Mouse (Mus musculus) stomach, embryonic 14.5 days (tissue): Measurements from ENCODE around the gene Serpinb6b. TPM values are rescaled to one million over a fixed set of nuclear protein-coding genes. Genes with fewer than 3 reads are reported as not detected.

Source experiments
- ATAC-seq: fragments of 200-750 bp; cut with Nextera tagmentation; 2 replicates; pipeline ENCODE4 v1.8.0; 2017; ENCODE audit warnings: low read depth, moderate TSS enrichment; ENCODE audit not compliant: insufficient number of reproducible peaks, insufficient read depth, low FRiP score
- H3K27ac ChIP-seq: fragments of 300-500 bp; sonication (generic); 2 replicates; pipeline ENCODE4 v1.5.1; 2014; ENCODE audit warnings: mild to moderate bottlenecking, low read length, moderate library complexity, mixed read lengths
- H3K27me3 ChIP-seq: fragments of 300-500 bp; sonication (generic); 2 replicates; pipeline ENCODE4 v1.6.1; 2014; ENCODE audit warnings: low read length, control low read depth, mixed read lengths; ENCODE audit not compliant: control insufficient read depth, insufficient read depth
- H3K36me3 ChIP-seq: fragments of 300-500 bp; sonication (generic); 2 replicates; pipeline ENCODE4 v1.6.1; 2014; ENCODE audit warnings: mild to moderate bottlenecking, control low read depth, low read length, moderate library complexity, mixed read lengths; ENCODE audit not compliant: control insufficient read depth, insufficient read depth
- H3K4me1 ChIP-seq: fragments of 300-500 bp; sonication (generic); 2 replicates; pipeline ENCODE4 v1.6.1; 2014; ENCODE audit warnings: low read length, control low read depth, mixed read lengths; ENCODE audit not compliant: control insufficient read depth, insufficient read depth
- H3K4me2 ChIP-seq: fragments of 300-500 bp; sonication (generic); replicated peaks from 2 replicates; pipeline ENCODE4 v1.6.1; 2014; ENCODE audit warnings: low read depth, low read length, control low read depth
- H3K4me3 ChIP-seq: fragments of 300-500 bp; sonication (generic); 2 replicates; pipeline ENCODE4 v1.5.1; 2014; ENCODE audit warnings: low read depth, low read length, control low read depth
- H3K9ac ChIP-seq: fragments of 300-500 bp; sonication (generic); replicated peaks from 2 replicates; pipeline ENCODE4 v1.6.1; 2014; ENCODE audit warnings: low read depth, mild to moderate bottlenecking, control low read depth, low read length, moderate library complexity, mixed read lengths
- H3K9me3 ChIP-seq: fragments of 300-500 bp; sonication (generic); 2 replicates; pipeline ENCODE4 v1.6.1; 2016; ENCODE audit warnings: low read depth, low read length, control low read depth; ENCODE audit not compliant: control insufficient read depth
- whole genome bisulfite sequencing: fragments of 180-500 bp; shearing (Covaris S2); extraction: QIAGEN DNeasy Blood & Tissue Kit; methylation state at CpG from one replicate; pipeline ENCODE4 v1.1.7; 2014; 5-methylcytosine and 5-hydroxymethylcytosine counted together
- polyA plus RNA-seq: library from polyadenylated mRNA; unstranded; fragments of >200 nt; fragmentation: Nextera tagmentation; extraction: Ambion mirVana; gene quantifications from 2 replicates; pipeline ENCODE4 v1.2.1, GENCODE M21; 2014

Serpinb6b gene
- polyA plus RNA-seq, 1 experiment from 2014 or later: 2.8 TPM

DNA sequence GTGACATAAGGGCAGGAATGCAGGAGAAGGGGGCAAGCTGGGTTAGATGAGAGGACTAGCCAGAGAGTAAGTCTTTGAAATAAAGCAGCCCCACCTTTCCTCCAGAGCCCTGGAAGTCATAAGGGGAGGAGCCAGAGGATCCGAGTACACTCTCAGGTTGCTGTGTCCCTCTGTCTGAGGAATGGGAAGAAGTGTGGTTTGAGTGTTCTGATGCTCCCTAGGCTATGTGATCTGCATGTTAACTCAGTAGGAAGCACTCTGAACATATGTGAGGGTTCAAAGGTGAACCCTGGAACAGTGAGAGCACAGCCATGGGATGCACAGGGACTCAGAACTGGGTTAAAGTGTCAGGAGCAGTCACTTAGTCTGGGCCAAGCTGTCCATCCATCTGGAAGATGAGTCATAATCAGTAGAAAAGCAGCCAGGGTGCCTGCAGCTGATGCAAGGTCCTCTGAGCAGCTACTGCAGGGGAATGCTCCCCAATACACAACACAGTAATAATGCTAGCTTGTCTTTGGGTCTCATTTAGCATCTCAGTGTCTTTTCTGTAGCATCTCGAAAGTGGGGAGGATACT is 40.6 kb downstream of the Serpinb6b start:
- Histone ChIP-seq H3K36me3 (no peaks in the 10 kb centered on the region; the same call in 1 of the 2 replicates), H3K4me2 (peak overlapping the region; percentile 44; the same call in 1 of the 2 replicates), H3K27me3 (no peaks in the 10 kb centered on the region), H3K4me1 (peaks cover 13% of the 10 kb centered on the region; the same call in 1 of the 2 replicates), H3K9me3 (no peaks in the 10 kb centered on the region), H3K4me3 (no peak overlapping the region; the same call in 1 of the 2 replicates), H3K9ac (no peak overlapping the region), H3K27ac (no peak overlapping the region)
- WGBS: 60% methylated on average over 2 of the region's 2 CpGs
- no peak for ATAC-seq

DNA sequence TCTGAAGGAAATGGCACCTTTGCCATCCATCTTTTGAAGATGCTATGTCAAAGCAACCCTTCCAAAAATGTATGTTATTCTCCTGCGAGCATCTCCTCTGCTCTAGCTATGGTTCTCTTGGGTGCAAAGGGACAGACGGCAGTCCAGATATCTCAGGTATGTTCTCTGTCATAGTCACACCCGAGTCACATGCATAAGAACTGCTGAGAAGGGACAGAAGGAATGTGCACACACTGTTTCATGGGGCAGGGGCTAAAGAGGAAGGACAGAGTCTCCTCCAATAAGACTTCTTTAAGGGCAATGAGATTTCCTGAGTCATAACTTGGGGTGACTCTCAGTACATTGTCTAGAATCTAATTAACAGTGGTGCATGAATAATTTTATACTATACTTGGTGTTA is 41.5 kb downstream of the Serpinb6b start:
- 86% methylated on average over 3 of the region's 3 CpGs for WGBS
- H3K4me2 ChIP-seq: no peak overlapping the region
- ATAC-seq: no peak

DNA sequence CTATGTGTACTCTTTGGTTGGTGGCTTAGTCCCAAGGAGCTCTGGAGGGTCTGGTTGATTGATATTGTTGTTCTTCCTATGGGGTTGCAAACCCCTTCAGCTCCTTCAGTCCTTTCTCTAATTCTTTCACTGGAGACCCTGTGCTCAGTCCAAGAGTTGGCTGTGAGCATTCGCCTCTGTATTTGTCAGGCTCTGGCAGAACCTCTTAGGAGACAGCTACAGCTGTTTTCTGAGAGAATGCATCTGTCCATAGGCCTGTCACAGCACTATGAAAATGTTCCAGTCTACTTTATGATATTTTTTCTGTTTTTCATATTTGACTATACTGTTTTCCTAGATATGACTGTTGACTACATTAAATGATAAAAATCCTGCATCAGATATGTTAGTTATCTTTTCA is 47.4 kb downstream of the Serpinb6b start:
- peaks cover 3% of the 10 kb centered on the region; the same call in 1 of the 2 replicates for H3K4me1 ChIP-seq
- H3K27me3 ChIP-seq: no peaks in the 10 kb centered on the region
- no peak for ATAC-seq
- no peaks in the 10 kb centered on the region; the same call in 1 of the 2 replicates for H3K36me3 ChIP-seq
- H3K4me2 ChIP-seq: no peak overlapping the region
- no peak overlapping the region for H3K4me3 ChIP-seq
- H3K27ac ChIP-seq: no peak overlapping the region
- 54% methylated on average over 1 of the region's 1 CpGs for WGBS
- no peak overlapping the region for H3K9ac ChIP-seq
- no peaks in the 10 kb centered on the region for H3K9me3 ChIP-seq

More for the DNA sequence above, 41.5 kb downstream of the Serpinb6b start:
- no peak overlapping the region for H3K27ac ChIP-seq
- H3K4me1 ChIP-seq: peaks cover 13% of the 10 kb centered on the region; the same call in 1 of the 2 replicates
- H3K9ac ChIP-seq: no peak overlapping the region
- H3K4me3 ChIP-seq: no peak overlapping the region
- H3K27me3 ChIP-seq: no peaks in the 10 kb centered on the region
- H3K36me3 ChIP-seq: no peaks in the 10 kb centered on the region; the same call in 1 of the 2 replicates
- H3K9me3 ChIP-seq: no peaks in the 10 kb centered on the region

DNA sequence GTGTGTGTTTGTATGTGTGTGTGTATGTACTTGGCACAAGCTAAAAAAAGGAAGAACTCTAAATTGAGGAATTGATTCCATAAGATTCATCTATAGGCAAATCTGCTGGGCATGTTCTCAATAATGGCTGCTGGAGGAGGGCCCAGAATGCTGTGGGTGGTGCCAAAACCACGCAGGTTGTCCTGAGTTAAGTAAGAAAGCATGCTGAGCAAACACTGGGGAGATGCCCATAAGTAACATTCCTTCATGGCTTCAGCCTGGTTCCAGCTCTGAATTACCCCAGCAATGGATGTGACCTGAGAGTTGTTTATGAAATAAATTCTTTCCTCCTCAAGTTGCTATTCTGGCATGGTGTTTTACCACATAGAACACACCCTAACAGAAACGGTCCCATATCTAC is 48.3 kb downstream of the Serpinb6b start:
- H3K27me3 ChIP-seq: no peaks in the 10 kb centered on the region
- no peaks in the 10 kb centered on the region; the same call in 1 of the 2 replicates for H3K36me3 ChIP-seq
- no peak overlapping the region for H3K4me3 ChIP-seq
- peaks cover 3% of the 10 kb centered on the region; the same call in 1 of the 2 replicates for H3K4me1 ChIP-seq
- 45% methylated on average over 2 of the region's 2 CpGs for WGBS
- no peak for ATAC-seq
- no peak overlapping the region for H3K4me2 ChIP-seq
- H3K9me3 ChIP-seq: no peaks in the 10 kb centered on the region
- H3K27ac ChIP-seq: no peak overlapping the region
- H3K9ac ChIP-seq: no peak overlapping the region

DNA sequence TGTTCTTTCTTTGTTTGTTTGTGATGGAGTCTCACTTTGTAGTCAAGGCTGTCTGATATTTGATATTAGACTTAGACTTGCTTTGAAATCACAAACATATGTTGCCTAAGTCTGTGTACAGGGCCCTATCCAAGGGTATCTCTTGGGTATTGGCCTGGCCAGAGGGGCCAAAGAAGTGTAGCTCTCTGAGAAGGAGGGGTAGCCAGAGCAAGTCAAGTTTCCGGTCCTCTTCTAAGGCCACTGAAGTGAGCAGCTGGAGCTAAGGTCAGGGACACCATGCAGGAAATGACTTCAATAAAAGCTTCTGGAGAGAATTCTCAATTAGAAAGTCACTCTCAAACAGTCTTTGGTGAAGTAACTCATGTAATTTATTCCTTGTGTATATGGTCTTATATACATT is 57.4 kb downstream of the Serpinb6b start:
- Histone ChIP-seq H3K4me3 (no peak overlapping the region), H3K27ac (no peak overlapping the region), H3K27me3 (no peaks in the 10 kb centered on the region), H3K36me3 (no peaks in the 10 kb centered on the region), H3K4me2 (no peak overlapping the region), H3K9me3 (no peaks in the 10 kb centered on the region), H3K4me1 (no peaks in the 10 kb centered on the region), H3K9ac (no peak overlapping the region)
- no peak for ATAC-seq
- 83% methylated on average over 1 of the region's 1 CpGs for WGBS

DNA sequence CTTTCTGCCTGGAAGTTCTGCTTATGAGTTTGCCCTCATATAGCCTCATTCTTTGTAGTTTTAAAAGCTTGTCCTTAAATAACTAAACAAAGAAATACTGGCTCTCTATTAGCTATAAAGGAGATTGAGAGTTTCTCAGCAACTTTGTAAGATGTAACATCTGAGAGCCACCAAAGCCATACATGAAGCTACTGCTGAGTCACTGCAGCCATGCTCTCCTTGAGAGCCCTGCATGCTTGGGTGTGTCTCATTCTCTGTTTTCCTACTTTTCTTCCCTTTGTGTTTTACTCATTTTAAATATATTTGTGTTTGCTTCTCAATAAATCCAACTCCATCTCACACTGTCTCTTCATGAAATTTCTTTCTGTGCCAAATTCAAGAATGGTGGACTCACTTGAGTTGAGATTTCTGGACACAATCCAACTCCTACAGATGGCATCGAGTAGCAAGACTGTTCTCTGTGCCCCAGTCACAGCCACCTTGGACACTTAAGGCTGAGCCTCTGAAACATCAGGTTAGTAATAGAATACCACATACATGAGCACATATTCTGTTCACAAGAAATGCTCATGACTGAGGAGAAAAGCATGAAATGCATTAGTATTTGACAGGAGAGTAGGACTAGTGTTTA is 61.5 kb downstream of the Serpinb6b start:
- Histone ChIP-seq H3K27ac (no peak overlapping the region), H3K36me3 (no peaks in the 10 kb centered on the region), H3K4me1 (no peaks in the 10 kb centered on the region), H3K9ac (no peak overlapping the region), H3K27me3 (no peaks in the 10 kb centered on the region), H3K9me3 (no peaks in the 10 kb centered on the region), H3K4me2 (no peak overlapping the region), H3K4me3 (no peak overlapping the region)
- no peak for ATAC-seq
- WGBS: 56% methylated on average over 1 of the region's 1 CpGs

DNA sequence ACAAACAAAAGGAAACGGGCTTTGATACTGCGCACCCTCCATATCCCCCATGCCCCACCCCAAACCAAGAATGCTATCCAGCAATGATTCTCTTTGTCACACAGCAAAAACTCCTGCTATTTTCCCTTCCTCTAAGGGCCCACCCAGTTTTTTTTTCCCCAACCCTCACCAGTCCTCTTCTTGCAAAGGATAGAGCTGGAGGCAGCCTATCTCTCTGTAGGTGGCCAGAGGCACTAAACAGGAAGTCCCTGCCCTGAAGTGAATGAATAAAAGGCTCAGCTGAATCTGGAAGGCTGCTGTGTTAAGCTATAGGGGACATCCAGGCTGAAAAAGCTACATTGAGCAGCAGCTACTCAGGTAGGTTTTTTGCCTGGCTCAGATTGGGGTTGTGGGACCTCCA is 62.2 kb downstream of the Serpinb6b start, which contains the start of gene Serpinb9b:
TSS of gene Serpinb9b (plus strand) at position 173 of the 400 bp plus-strand sequence.
- Histone ChIP-seq H3K36me3 (no peaks in the 10 kb centered on the region), H3K4me3 (no peak within 1 kb of the TSS), H3K4me2 (no peak within 1 kb of the TSS), H3K9me3 (no peaks in the 10 kb centered on the region), H3K4me1 (no peaks in the 10 kb centered on the region), H3K27ac (no peak within 1 kb of the TSS), H3K27me3 (no peaks in the 10 kb centered on the region), H3K9ac (no peak within 1 kb of the TSS)
- 76% methylated on average over 2 of the region's 2 CpGs for WGBS
- ATAC-seq: no peak

DNA sequence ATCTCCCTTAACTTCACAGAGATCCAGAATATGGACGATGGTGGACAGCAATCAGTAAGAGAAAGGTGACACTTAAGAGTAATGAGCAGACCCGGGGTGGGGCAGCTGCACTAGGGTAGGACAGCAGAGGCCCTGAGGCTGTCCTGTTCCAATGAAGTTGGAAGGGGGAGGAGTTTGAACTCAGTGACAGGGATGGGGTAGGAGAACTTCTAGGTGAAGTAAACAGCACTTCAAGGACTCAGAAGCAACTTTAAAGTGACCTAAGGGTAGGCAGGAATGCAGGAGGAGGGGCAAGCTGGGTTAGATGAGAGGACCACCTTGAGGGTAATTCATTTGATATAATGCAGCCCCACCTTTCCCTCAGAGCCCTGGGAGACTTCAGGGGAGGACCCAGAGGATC is 63.1 kb downstream of the Serpinb6b start:
- no peak overlapping the region for H3K9ac ChIP-seq
- no peak overlapping the region for H3K4me2 ChIP-seq
- no peaks in the 10 kb centered on the region for H3K36me3 ChIP-seq
- no peaks in the 10 kb centered on the region for H3K9me3 ChIP-seq
- H3K27me3 ChIP-seq: no peaks in the 10 kb centered on the region
- no peak overlapping the region for H3K27ac ChIP-seq
- no peak overlapping the region for H3K4me3 ChIP-seq
- WGBS: 21% methylated on average over 2 of the region's 2 CpGs
- no peak for ATAC-seq
- no peaks in the 10 kb centered on the region for H3K4me1 ChIP-seq
